Mouse (Mus musculus) myocyte (in vitro differentiated cells): ENCODE results near the gene Ado. TPM values are rescaled to one million over a fixed set of nuclear protein-coding genes. Genes with fewer than 3 reads are reported as not detected.

Experiments used
- H3K27me3 ChIP-seq: one replicate; pipeline ENCODE4 v1.6.1; 2011; ENCODE audit not compliant: control insufficient read depth, insufficient read depth, insufficient read length
- H3K36me3 ChIP-seq: one replicate; pipeline ENCODE4 v1.6.1; 2011; ENCODE audit not compliant: control insufficient read depth, insufficient read depth
- H3K4me2 ChIP-seq: one replicate; pipeline ENCODE4 v1.6.1; 2011; ENCODE audit warnings: low read depth, control low read depth
- H3K4me3 ChIP-seq: one replicate; pipeline ENCODE4 v1.5.1; 2011; ENCODE audit warnings: mild to moderate bottlenecking, control low read depth, moderate library complexity
- H3K79me2 ChIP-seq: one replicate; pipeline ENCODE4 v1.6.1; 2011; ENCODE audit not compliant: control insufficient read depth, insufficient read depth
- H3ac ChIP-seq: one replicate; pipeline ENCODE4 v1.6.1; 2011; ENCODE audit not compliant: control insufficient read depth, insufficient read length
- CEBPB ChIP-seq: IDR thresholded peaks from 2 replicates; pipeline ENCODE4 v1.6.1; 2011; ENCODE audit warnings: mild to moderate bottlenecking, moderate library complexity; ENCODE audit not compliant: poor library complexity, insufficient read depth, severe bottlenecking
- E2F4 ChIP-seq: IDR thresholded peaks from one replicate; pipeline ENCODE4 v1.6.1; 2011; ENCODE audit warnings: mild to moderate bottlenecking, control low read depth, moderate library complexity; ENCODE audit not compliant: insufficient read depth
- MAX ChIP-seq: IDR thresholded peaks from one replicate; pipeline ENCODE4 v1.6.1; 2011; ENCODE audit warnings: low read depth, mild to moderate bottlenecking, control low read depth
- MYOD1 ChIP-seq, 3 experiments: IDR thresholded peaks; one replicate each; pipeline ENCODE4 v1.6.1; 2011; ENCODE audit warnings: control low read depth in 2 of 3, low read depth in 2 of 3, mild to moderate bottlenecking in 2 of 3, moderate library complexity in 1 of 3; ENCODE audit not compliant: insufficient read length in 2 of 3, control insufficient read depth in 1 of 3
- MYOG ChIP-seq, 3 experiments: IDR thresholded peaks; one replicate each; pipeline ENCODE4 v1.6.1; 2011; ENCODE audit warnings: control low read depth in 2 of 3, low read depth in 2 of 3, mild to moderate bottlenecking in 2 of 3; ENCODE audit not compliant: insufficient read length in 2 of 3, control insufficient read depth in 1 of 3, insufficient read depth in 1 of 3
- POLR2A ChIP-seq: IDR thresholded peaks from one replicate; pipeline ENCODE4 v1.6.1; 2011; ENCODE audit warnings: low read depth, mild to moderate bottlenecking, control low read depth, moderate library complexity; ENCODE audit not compliant: insufficient read length
- POLR2AphosphoS2 ChIP-seq: IDR thresholded peaks from one replicate; pipeline ENCODE4 v1.6.1; 2011; ENCODE audit warnings: low read depth, control low read depth; ENCODE audit not compliant: insufficient read length
- REST ChIP-seq: IDR thresholded peaks from one replicate; pipeline ENCODE4 v1.6.1; 2011; ENCODE audit warnings: mild to moderate bottlenecking, control low read depth, moderate library complexity; ENCODE audit not compliant: insufficient read depth, insufficient read length
- SRF ChIP-seq: IDR thresholded peaks from one replicate; pipeline ENCODE4 v1.6.1; 2011; ENCODE audit warnings: low read depth; ENCODE audit not compliant: control insufficient read depth, insufficient read length
- TCF12 ChIP-seq: IDR thresholded peaks from one replicate; pipeline ENCODE4 v1.6.1; 2011; ENCODE audit warnings: mild to moderate bottlenecking, control low read depth; ENCODE audit not compliant: poor library complexity, insufficient read depth, severe bottlenecking
- TCF3 ChIP-seq: IDR thresholded peaks from one replicate; pipeline ENCODE4 v1.6.1; 2011; ENCODE audit warnings: low read depth, control low read depth; ENCODE audit not compliant: insufficient read length
- USF1 ChIP-seq: IDR thresholded peaks from one replicate; pipeline ENCODE4 v1.6.1; 2011; ENCODE audit warnings: low read depth, mild to moderate bottlenecking, control low read depth, moderate library complexity
- polyA plus RNA-seq: library from polyadenylated mRNA; unstranded; fragments of >200 nt; fragmentation: generic; extraction: Trizol; gene quantifications from one replicate; pipeline ENCODE4 v1.2.1, GENCODE M21; 2012; ENCODE audit warnings: missing spikeins

Ado gene
- 18.3 TPM for polyA plus RNA-seq

DNA sequence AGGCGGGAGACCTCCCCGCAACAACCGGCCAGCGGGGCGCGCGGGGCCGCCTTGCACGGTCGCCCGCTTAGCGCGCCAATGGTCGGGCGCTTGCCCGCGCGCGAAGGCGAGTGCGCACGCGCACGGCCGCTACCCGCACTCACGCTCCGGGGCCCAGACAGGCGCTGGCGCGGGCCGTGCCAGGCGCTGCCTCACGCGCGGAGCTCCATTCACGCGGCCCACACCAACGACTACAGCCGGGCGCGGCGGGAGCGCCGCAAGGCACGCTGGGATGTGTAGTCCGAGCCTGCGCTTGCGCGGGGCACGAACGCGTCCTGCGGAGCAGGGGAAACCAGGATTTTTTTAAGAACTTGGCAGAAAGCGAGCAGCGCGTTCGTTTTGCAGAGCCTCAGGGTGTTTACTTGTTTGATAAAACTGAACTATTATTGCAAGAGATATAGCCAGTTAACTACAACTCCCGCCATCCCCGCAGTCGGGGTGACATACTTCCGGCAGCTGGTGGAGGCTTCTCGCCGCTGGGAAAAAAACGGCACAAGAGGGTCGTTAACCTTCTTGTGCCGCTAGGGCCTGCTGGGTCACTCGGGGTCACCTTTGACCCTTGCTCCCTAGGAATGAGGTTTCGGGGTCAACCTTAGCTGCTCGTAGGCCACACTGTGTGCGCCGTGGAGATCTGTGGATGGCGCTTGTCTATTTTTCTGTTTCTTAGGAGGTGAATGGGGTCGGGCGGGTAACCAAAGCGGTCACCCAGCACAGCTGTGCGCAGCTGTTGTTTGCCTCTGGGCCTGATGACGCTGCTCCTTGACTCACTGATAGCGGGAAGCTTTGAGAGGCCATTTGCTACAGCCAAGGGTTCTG is at the start of gene Ado:
TSS of gene Ado (minus strand) at position 79 of the 855 bp plus-strand sequence.
- Histone ChIP-seq H3K27me3 (no peaks in the 10 kb centered on the region), H3K79me2 (peaks cover 42% of the 10 kb centered on the region), H3ac (peak within 1 kb of the TSS; percentile 46), H3K36me3 (peaks cover 8% of the 10 kb centered on the region), H3K4me3 (peak within 1 kb of the TSS; percentile 73), H3K4me2 (peak within 1 kb of the TSS; percentile 96)
- TF ChIP-seq REST (no peak), MYOD1 (IDR thresholded peaks at IDR 0.05; ENCODE audit: control insufficient read depth in 1 of 3, insufficient read length in 2 of 3, low read depth in 2 of 3) (peak; percentile 43 to 98 (median 94)), TCF12 (peak; percentile 87), MYOG (IDR thresholded peaks at IDR 0.05; ENCODE audit: control insufficient read depth in 1 of 3, insufficient read depth in 1 of 3, insufficient read length in 2 of 3, low read depth in 2 of 3) (peak; percentile 61 to 94 (median 92)), POLR2AphosphoS2 (peak; percentile 84), TCF3 (peak; percentile 89), POLR2A (peak; percentile 85), MAX (no peak), CEBPB (no peak), E2F4 (peak; percentile 67), SRF (no peak), USF1 (no peak)

DNA sequence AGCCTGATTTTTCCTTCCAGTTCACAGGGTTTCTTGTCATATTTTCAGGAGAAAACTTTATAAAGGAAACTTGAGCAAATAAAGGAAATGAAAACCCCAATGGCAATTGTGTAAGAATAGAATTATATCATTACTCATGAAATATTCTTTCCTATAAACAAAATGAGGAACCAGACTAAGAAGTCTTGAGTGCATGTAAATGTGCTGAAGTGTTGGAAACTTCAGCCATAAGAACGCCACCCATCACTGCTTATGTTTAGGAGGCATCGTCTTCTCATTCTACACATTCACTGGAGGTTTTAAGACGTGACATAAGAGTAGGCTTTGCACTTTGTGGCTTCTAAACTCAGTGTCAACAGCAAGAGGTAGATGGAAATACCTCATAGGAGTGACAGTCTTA is 46.5 kb upstream of the Ado start:
- no peaks in the 10 kb centered on the region for H3K36me3 ChIP-seq
- no peaks in the 10 kb centered on the region for H3K27me3 ChIP-seq
- TF ChIP-seq MYOD1 (IDR thresholded peaks at IDR 0.05; ENCODE audit: control insufficient read depth in 1 of 3, insufficient read length in 2 of 3, low read depth in 2 of 3) (no peak), E2F4 (no peak), MYOG (IDR thresholded peaks at IDR 0.05; ENCODE audit: control insufficient read depth in 1 of 3, insufficient read depth in 1 of 3, insufficient read length in 2 of 3, low read depth in 2 of 3) (no peak), MAX (no peak), POLR2A (no peak), POLR2AphosphoS2 (no peak), USF1 (no peak), SRF (no peak)
- no peak overlapping the region for H3K4me2 ChIP-seq
- no peak overlapping the region for H3ac ChIP-seq
- H3K4me3 ChIP-seq, result no peak overlapping the region
- H3K79me2 ChIP-seq, result no peaks in the 10 kb centered on the region

GRCm38 (mm10) chr10:67585873-67586610 is 37.3 kb upstream of the Ado start:
- no peaks in the 10 kb centered on the region for H3K79me2 ChIP-seq
- no peak overlapping the region for H3K4me2 ChIP-seq
- no peak overlapping the region for H3K4me3 ChIP-seq
- no peaks in the 10 kb centered on the region for H3K36me3 ChIP-seq
- no peak for TF ChIP-seq SRF
- TF ChIP-seq TCF12, result no peak
- no peak for TF ChIP-seq POLR2A
- TF ChIP-seq CEBPB, result no peak
- TF ChIP-seq TCF3, result no peak
- TF ChIP-seq E2F4, result no peak
- TF ChIP-seq MAX, result no peak
- TF ChIP-seq REST, result no peak
- TF ChIP-seq MYOG (IDR thresholded peaks at IDR 0.05; ENCODE audit: control insufficient read depth in 1 of 3, insufficient read depth in 1 of 3, insufficient read length in 2 of 3, low read depth in 2 of 3), result no peak
- no peak for TF ChIP-seq MYOD1 (IDR thresholded peaks at IDR 0.05; ENCODE audit: control insufficient read depth in 1 of 3, insufficient read length in 2 of 3, low read depth in 2 of 3)
- no peak for TF ChIP-seq USF1
- no peak for TF ChIP-seq POLR2AphosphoS2
- no peak overlapping the region for H3ac ChIP-seq
- H3K27me3 ChIP-seq, result no peaks in the 10 kb centered on the region

DNA sequence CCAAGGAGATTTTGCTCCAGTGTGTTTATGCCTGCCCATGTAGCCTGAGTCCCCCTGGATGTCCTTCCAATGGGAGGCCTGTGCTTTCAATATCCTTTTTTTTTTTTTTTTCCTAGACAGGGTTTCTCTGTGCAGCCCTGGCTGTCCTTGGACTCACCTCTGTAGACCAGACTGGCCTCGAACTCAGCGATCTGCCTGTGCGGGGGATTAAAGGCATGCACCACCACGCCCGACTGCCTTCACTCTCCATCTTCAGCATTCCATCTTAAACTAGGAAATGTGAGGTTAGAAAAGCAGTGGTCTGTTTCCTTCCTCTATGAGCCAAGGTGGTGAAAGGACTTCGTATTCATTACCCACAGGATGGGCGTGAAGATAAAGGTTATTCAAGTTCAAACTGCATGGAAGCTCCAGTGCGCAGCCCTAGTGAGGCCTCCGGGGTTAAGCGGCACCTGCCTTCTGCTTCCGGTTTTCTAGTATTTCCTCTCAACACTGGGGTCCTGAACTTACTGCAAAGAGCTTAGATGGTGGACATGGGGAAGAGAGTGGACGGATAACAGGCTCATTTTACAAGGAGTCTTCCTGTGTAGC is 33.0 kb upstream of the Ado start:
- Histone ChIP-seq H3K4me2 (no peak overlapping the region), H3K79me2 (no peaks in the 10 kb centered on the region)

More for the DNA sequence above, 33.0 kb upstream of the Ado start:
- H3K4me3 ChIP-seq, result no peak overlapping the region
- no peaks in the 10 kb centered on the region for H3K36me3 ChIP-seq
- no peaks in the 10 kb centered on the region for H3K27me3 ChIP-seq
- H3ac ChIP-seq, result no peak overlapping the region
- no peak for TF ChIP-seq POLR2AphosphoS2
- no peak for TF ChIP-seq TCF12
- no peak for TF ChIP-seq MAX
- TF ChIP-seq TCF3, result no peak
